Mouse (Mus musculus) liver, embryonic 14.5 days (tissue): ENCODE data around the gene Wfikkn1. TPM values are rescaled to one million over a fixed set of nuclear protein-coding genes. Genes with fewer than 3 reads are reported as not detected.

Experiments used
- ATAC-seq: fragments of 200-750 bp; cut with Nextera tagmentation; 2 replicates; pipeline ENCODE4 v1.8.0; 2017; ENCODE audit warnings: moderate number of reproducible peaks, mild to moderate bottlenecking, moderate library complexity; ENCODE audit not compliant: insufficient read depth
- DNase-seq, 3 experiments: peaks; one replicate each; pipeline ENCODE4 v3.0.0-alpha.2; 2012 to 2013; ENCODE audit warnings: low read depth in 3 of 3, low spot score in 3 of 3
- H3K27ac ChIP-seq: fragments of 300-500 bp; sonication (generic); 2 replicates; pipeline ENCODE4 v1.5.1; 2014; ENCODE audit warnings: moderate library complexity, mild to moderate bottlenecking, control low read depth, inconsistent platforms
- H3K27me3 ChIP-seq: fragments of 300-500 bp; sonication (generic); 2 replicates; pipeline ENCODE4 v1.6.1; 2014; ENCODE audit warnings: mild to moderate bottlenecking, low read length, moderate library complexity; ENCODE audit not compliant: control insufficient read depth, insufficient read depth
- H3K36me3 ChIP-seq: fragments of 300-500 bp; sonication (generic); replicated peaks from 2 replicates; pipeline ENCODE4 v1.6.1; 2014; ENCODE audit warnings: low read depth; ENCODE audit not compliant: control insufficient read depth, insufficient read depth
- H3K4me1 ChIP-seq, 2 experiments: fragments of 200-500 bp in 1 of 2; fragments of 300-500 bp in 1 of 2; sonication (generic) in 1 of 2; replicated peaks; 2 replicates each; pipeline ENCODE4 v1.6.1; 2012 to 2014; ENCODE audit warnings: antibody characterized with exemption in 1 of 2, inconsistent platforms in 1 of 2, low read length in 1 of 2; ENCODE audit not compliant: control insufficient read depth in 2 of 2, insufficient read depth in 2 of 2
- H3K4me2 ChIP-seq: fragments of 300-500 bp; sonication (generic); 2 replicates; pipeline ENCODE4 v1.6.1; 2014; ENCODE audit warnings: low read depth, mild to moderate bottlenecking, control low read depth, moderate library complexity
- H3K4me3 ChIP-seq, 2 experiments: fragments of 200-500 bp in 1 of 2; fragments of 300-500 bp in 1 of 2; sonication (generic) in 1 of 2; 2 replicates each; pipeline ENCODE4 v1.5.1; 2012 to 2014; ENCODE audit warnings: low read depth in 2 of 2, low read length in 2 of 2, mild to moderate bottlenecking in 2 of 2, control low read depth in 1 of 2, inconsistent platforms in 1 of 2, moderate library complexity in 1 of 2; ENCODE audit not compliant: insufficient read depth in 1 of 2
- H3K9ac ChIP-seq: fragments of 300-500 bp; sonication (generic); replicated peaks from 2 replicates; pipeline ENCODE4 v1.6.1; 2014; ENCODE audit warnings: mild to moderate bottlenecking, control low read depth, moderate library complexity
- H3K9me3 ChIP-seq: fragments of 300-500 bp; sonication (generic); 2 replicates; pipeline ENCODE4 v1.6.1; 2016; ENCODE audit warnings: low read length, mixed read lengths; ENCODE audit not compliant: control insufficient read depth
- CTCF ChIP-seq: IDR thresholded peaks from 2 replicates; pipeline ENCODE4 v1.5.1; 2016; ENCODE audit warnings: antibody characterized with exemption, low read depth, control low read depth
- EP300 ChIP-seq: IDR thresholded peaks from 2 replicates; pipeline ENCODE4 v1.6.1; 2016; ENCODE audit warnings: antibody characterized with exemption, low read depth
- WGBS: fragments of 180-500 bp; shearing (Covaris S2); extraction: QIAGEN DNeasy Blood & Tissue Kit; methylation state at CpG from one replicate; pipeline ENCODE4 v1.1.7; 2014; ENCODE audit not compliant: insufficient replicate concordance; 5-methylcytosine and 5-hydroxymethylcytosine counted together
- polyA plus RNA-seq, 2 experiments: library from polyadenylated mRNA; depleted of rRNA in 1 of 2; stranded (reverse) in 1 of 2; unstranded in 1 of 2; fragments of >200 nt; fragmentation: Nextera tagmentation in 1 of 2; extraction: Ambion mirVana in 1 of 2; gene quantifications; 2 replicates each; pipeline versions ENCODE4 v1.2.1 to v1.2.3; 2012 to 2014

Wfikkn1 gene
- polyA plus RNA-seq, 2 experiments = 0.52 to 0.54 TPM

GRCm38 (mm10) chr17:25869954-25870353 lies 10.7 kb downstream of the Wfikkn1 start:
- ATAC-seq = no peak
- H3K4me2 ChIP-seq = no peak overlapping the region
- no peaks in the 10 kb centered on the region; the same call in 1 of the 2 replicates for H3K36me3 ChIP-seq
- no peak for TF ChIP-seq EP300
- TF ChIP-seq CTCF = no peak
- H3K27ac ChIP-seq = no peak overlapping the region
- H3K9ac ChIP-seq = no peak overlapping the region
- H3K4me3 ChIP-seq = no peak overlapping the region
- peaks cover 0 to 22% of the 10 kb centered on the region in 2 experiments; a peak in 3 of 4 replicates for H3K4me1 ChIP-seq
- DNase-seq = no peak
- no peaks in the 10 kb centered on the region for H3K27me3 ChIP-seq
- WGBS = 73% methylated on average over 2 of the region's 2 CpGs
- H3K9me3 ChIP-seq = no peaks in the 10 kb centered on the region

- ATAC-seq = no peak
- H3K9me3 ChIP-seq = no peaks in the 10 kb centered on the region
- no peaks in the 10 kb centered on the region for H3K27me3 ChIP-seq
- H3K4me3 ChIP-seq = no peak overlapping the region
- H3K36me3 ChIP-seq = no peaks in the 10 kb centered on the region; the same call in 1 of the 2 replicates
- H3K27ac ChIP-seq = no peak overlapping the region
- WGBS = 87% methylated on average over 8 of the region's 8 CpGs
- TF ChIP-seq CTCF (no peak), EP300 (no peak)
- no peak for DNase-seq
- H3K9ac ChIP-seq = no peak overlapping the region
- peaks cover 0 to 22% of the 10 kb centered on the region in 2 experiments; a peak in 3 of 4 replicates for H3K4me1 ChIP-seq
- H3K4me2 ChIP-seq = no peak overlapping the region
These were observed 11.2 kb downstream of the Wfikkn1 start for GRCm38 (mm10) chr17:25869498-25869897.

- under 1% methylated on average over 24 of the region's 24 CpGs for WGBS
- Histone ChIP-seq H3K9ac (peak within 1 kb of the TSS; percentile 60), H3K27ac (peak within 1 kb of the TSS; percentile 32), H3K4me3 (peak within 1 kb of the TSS; percentile 54 to 77), H3K4me1 (peaks cover 0 to 15% of the 10 kb centered on the region in 2 experiments; a peak in 3 of 4 replicates), H3K4me2 (peak within 1 kb of the TSS; percentile 85), H3K9me3 (no peaks in the 10 kb centered on the region), H3K27me3 (no peaks in the 10 kb centered on the region), H3K36me3 (no peaks in the 10 kb centered on the region; the same call in 1 of the 2 replicates)
- DNase-seq = no peak
- ATAC-seq = peak; percentile 76
- TF ChIP-seq EP300 = no peak
- 0 out of 2 replicates have a peak, but pooled peaks have one; percentile 7 for TF ChIP-seq CTCF
These were observed 12.0 kb downstream of the Wfikkn1 start, which contains the start of gene Mcrip2 for GRCm38 (mm10) chr17:25868601-25869191. Gene Mcrip2, minus strand, starts transcription at chr17:25868764.

GRCm38 (mm10) chr17:25867836-25868600 lies 12.6 kb downstream of the Wfikkn1 start:
- Histone ChIP-seq H3K27me3 (no peaks in the 10 kb centered on the region), H3K36me3 (no peaks in the 10 kb centered on the region; the same call in 1 of the 2 replicates), H3K27ac (peak overlapping the region; percentile 32), H3K4me1 (peaks cover 0 to 15% of the 10 kb centered on the region in 2 experiments; a peak in 3 of 4 replicates), H3K9ac (peak overlapping the region; percentile 60), H3K4me2 (peak overlapping the region; percentile 85), H3K4me3 (peak overlapping the region; percentile 54 to 77), H3K9me3 (no peaks in the 10 kb centered on the region)
- peak; percentile 63 for ATAC-seq
- DNase-seq = no peak
- WGBS = under 1% methylated on average over 42 of the region's 42 CpGs
- TF ChIP-seq EP300 (no peak), CTCF (no peak)

GRCm38 (mm10) chr17:25867509-25867835 lies 13.2 kb downstream of the Wfikkn1 start:
- Histone ChIP-seq H3K36me3 (no peaks in the 10 kb centered on the region; the same call in 1 of the 2 replicates), H3K9ac (peak overlapping the region; percentile 60), H3K4me1 (peaks cover 0 to 15% of the 10 kb centered on the region in 2 experiments; a peak in 3 of 4 replicates), H3K4me3 (peak overlapping the region; percentile 54 to 77), H3K27ac (peak overlapping the region; percentile 32), H3K27me3 (no peaks in the 10 kb centered on the region), H3K4me2 (peak overlapping the region; percentile 85), H3K9me3 (no peaks in the 10 kb centered on the region)
- DNase-seq (no peak), ATAC-seq (peak; percentile 41)
- TF ChIP-seq EP300 (no peak), CTCF (no peak)
- WGBS = 4% methylated on average over 7 of the region's 7 CpGs
